Mouse (Mus musculus) small intestine, adult 2 months (tissue): ENCODE data around the gene Myoz1. TPM values are rescaled to one million over a fixed set of nuclear protein-coding genes. Genes with fewer than 3 reads are reported as not detected.

Source experiments
- H3K27ac ChIP-seq: fragments of 200-500 bp; 2 replicates; pipeline ENCODE4 v1.5.1; 2012; ENCODE audit warnings: low read depth, low read length, control low read depth, inconsistent platforms; ENCODE audit not compliant: insufficient read depth
- H3K27me3 ChIP-seq: fragments of 200-500 bp; 2 replicates; pipeline ENCODE4 v1.6.1; 2012; ENCODE audit warnings: mild to moderate bottlenecking, moderate library complexity, low read length, inconsistent platforms; ENCODE audit not compliant: control insufficient read depth, insufficient read depth
- H3K36me3 ChIP-seq: fragments of 200-500 bp; 2 replicates; pipeline ENCODE4 v1.6.1; 2012; ENCODE audit warnings: mild to moderate bottlenecking, low read length, control low read depth, inconsistent platforms; ENCODE audit not compliant: control insufficient read depth, insufficient read depth
- H3K4me1 ChIP-seq: fragments of 200-500 bp; 2 replicates; pipeline ENCODE4 v1.6.1; 2012; ENCODE audit warnings: low read length, inconsistent platforms, mixed read lengths; ENCODE audit not compliant: control insufficient read depth, insufficient read depth, insufficient read length
- H3K4me3 ChIP-seq: fragments of 200-500 bp; 2 replicates; pipeline ENCODE4 v1.5.1; 2012; ENCODE audit warnings: low read depth, mild to moderate bottlenecking, control low read depth, inconsistent platforms, low read length, moderate library complexity
- CTCF ChIP-seq: fragments of 200-500 bp; IDR thresholded peaks from 2 replicates; pipeline ENCODE4 v1.5.1; 2012; ENCODE audit warnings: low read depth, mild to moderate bottlenecking, control low read depth, inconsistent platforms, low read length, moderate library complexity, mixed read lengths; ENCODE audit not compliant: insufficient replicate concordance, insufficient read length; ENCODE audit errors: extremely low read depth
- POLR2A ChIP-seq: fragments of 200-500 bp; IDR thresholded peaks from 2 replicates; pipeline ENCODE4 v1.6.1; 2012; ENCODE audit warnings: low read depth, mild to moderate bottlenecking, control low read depth, inconsistent platforms, low read length, moderate library complexity
- WGBS: fragments of 180-500 bp; shearing (Covaris S2); methylation state at CpG from one replicate; pipeline ENCODE4 v1.1.7; 2018; 5-methylcytosine and 5-hydroxymethylcytosine counted together
- polyA plus RNA-seq: library from polyadenylated mRNA; depleted of rRNA; stranded (reverse); fragments of >200 nt; gene quantifications from 2 replicates; pipeline ENCODE4 v1.2.3, GENCODE M21; 2012

Gene Myoz1
- polyA plus RNA-seq, 1 experiment = not detected

- Histone ChIP-seq H3K27me3 (0 out of 2 replicates have a peak, but pooled peaks cover 5% of the 10 kb centered on the region), H3K36me3 (no peaks in the 10 kb centered on the region), H3K4me1 (peaks cover 5% of the 10 kb centered on the region), H3K4me3 (peak overlapping the region; percentile 77), H3K27ac (0 out of 2 replicates have a peak overlapping the region, but pooled peaks have one; percentile 44)
- 2% methylated on average over 52 of the region's 52 CpGs for WGBS
- no peak; the same call in none of the 2 replicates for TF ChIP-seq POLR2A
- TF ChIP-seq CTCF = peak; percentile 90
Observed at GRCm38 (mm10) chr14:20660827-20661660, 4.7 kb upstream of the Myoz1 start.

GRCm38 (mm10) chr14:20659687-20660086, 3.3 kb upstream of the Myoz1 start:
- no peak overlapping the region for H3K27ac ChIP-seq
- peaks cover 5% of the 10 kb centered on the region for H3K4me1 ChIP-seq
- H3K36me3 ChIP-seq = no peaks in the 10 kb centered on the region
- H3K27me3 ChIP-seq = 0 out of 2 replicates have a peak, but pooled peaks cover 5% of the 10 kb centered on the region
- WGBS = 97% methylated on average over 7 of the region's 7 CpGs
- H3K4me3 ChIP-seq = no peak overlapping the region
- TF ChIP-seq POLR2A (no peak), CTCF (no peak)

GRCm38 (mm10) chr14:20658902-20659301, 2.6 kb upstream of the Myoz1 start:
- Histone ChIP-seq H3K4me3 (no peak overlapping the region), H3K27ac (no peak overlapping the region), H3K4me1 (peaks cover 5% of the 10 kb centered on the region), H3K27me3 (0 out of 2 replicates have a peak, but pooled peaks cover 5% of the 10 kb centered on the region), H3K36me3 (no peaks in the 10 kb centered on the region)
- TF ChIP-seq POLR2A (no peak), CTCF (no peak)
- 89% methylated on average over 6 of the region's 6 CpGs for WGBS

- no peak overlapping the region for H3K27ac ChIP-seq
- 0 out of 2 replicates have a peak, but pooled peaks cover 5% of the 10 kb centered on the region for H3K27me3 ChIP-seq
- no peaks in the 10 kb centered on the region for H3K36me3 ChIP-seq
- TF ChIP-seq POLR2A = no peak
- TF ChIP-seq CTCF = no peak
- no peak overlapping the region for H3K4me3 ChIP-seq
- peaks cover 5% of the 10 kb centered on the region for H3K4me1 ChIP-seq
Observed at GRCm38 (mm10) chr14:20658326-20658725, 2.0 kb upstream of the Myoz1 start.

- WGBS = 73% methylated on average over 9 of the region's 9 CpGs
Observed at GRCm38 (mm10) chr14:20655731-20656130, 609 bp downstream of the Myoz1 start.

GRCm38 (mm10) chr14:20654690-20655421, 1.5 kb downstream of the Myoz1 start:
- H3K27me3 ChIP-seq = no peaks in the 10 kb centered on the region
- 75% methylated on average over 9 of the region's 9 CpGs for WGBS
- no peaks in the 10 kb centered on the region for H3K36me3 ChIP-seq
- no peak overlapping the region for H3K4me3 ChIP-seq
- TF ChIP-seq POLR2A = no peak
- no peak for TF ChIP-seq CTCF
- no peaks in the 10 kb centered on the region for H3K4me1 ChIP-seq
- H3K27ac ChIP-seq = no peak overlapping the region

More at GRCm38 (mm10) chr14:20655731-20656130, 609 bp downstream of the Myoz1 start:
- H3K27me3 ChIP-seq = no peaks in the 10 kb centered on the region
- H3K36me3 ChIP-seq = no peaks in the 10 kb centered on the region
- no peaks in the 10 kb centered on the region for H3K4me1 ChIP-seq
- TF ChIP-seq CTCF (no peak), POLR2A (no peak)
- H3K27ac ChIP-seq = no peak overlapping the region
- no peak overlapping the region for H3K4me3 ChIP-seq
